Mouse (Mus musculus) gastrocnemius, postnatal 10 days (tissue): ENCODE data around the gene F2rl3. TPM values are rescaled to one million over a fixed set of nuclear protein-coding genes. Genes with fewer than 3 reads are reported as not detected.

Experiments
- DNase-seq: peaks from one replicate; pipeline ENCODE4 v3.0.0; 2021; ENCODE audit warnings: mixed read lengths
- long read RNA-seq, 2 experiments: library from polyadenylated mRNA; stranded (forward); transcript quantifications; one replicate each; pipeline ENCODE4 v2.0.0; 2021
- total RNA-seq, 2 experiments: library from RNA; stranded (reverse); gene quantifications; 2 replicates each; pipeline ENCODE4 v1.2.3; 2021

The F2rl3 gene
- 1 to 10 TPM; 1.9 to 3.2 TPM for total RNA-seq
- long read RNA-seq, experiment 1, transcript F2rl3-201 (2 exons, 1,751 nt), result major isoform, 5 of 6 reads
- long read RNA-seq, experiment 1, partial matches to known transcripts, result 0 of 6 reads
- long read RNA-seq, experiment 1, other reads (novel, unspliced or antisense), result 1 of 6 reads
- long read RNA-seq, experiment 2, partial matches to known transcripts, result 0 of 2 reads
- long read RNA-seq, experiment 2, other reads (novel, unspliced or antisense), result 0 of 2 reads

- no peak for DNase-seq
Measured at GRCm38 (mm10) chr8:72761322-72762051, at the start of gene F2rl3. Gene F2rl3, plus strand, starts transcription at chr8:72761880.

- no peak for DNase-seq
Measured at GRCm38 (mm10) chr8:72712569-72712968, 49.1 kb upstream of the F2rl3 start.

- no peak for DNase-seq
Measured at GRCm38 (mm10) chr8:72716594-72716993, 45.1 kb upstream of the F2rl3 start.

GRCm38 (mm10) chr8:72720541-72720940, 41.1 kb upstream of the F2rl3 start:
- no peak for DNase-seq

GRCm38 (mm10) chr8:72722769-72723650, 38.7 kb upstream of the F2rl3 start, which contains the start of gene Sin3b:
Gene Sin3b, plus strand, starts transcription at chr8:72723285.
- DNase-seq, result peak; percentile 98

GRCm38 (mm10) chr8:72723651-72724001, 38.1 kb upstream of the F2rl3 start:
- peak; percentile 28 for DNase-seq

- no peak for DNase-seq
Measured at GRCm38 (mm10) chr8:72728636-72729035, 33.0 kb upstream of the F2rl3 start.

GRCm38 (mm10) chr8:72735001-72735400, 26.7 kb upstream of the F2rl3 start:
- DNase-seq, result no peak

- no peak for DNase-seq
Measured at GRCm38 (mm10) chr8:72736868-72737267, 24.8 kb upstream of the F2rl3 start.

- DNase-seq, result peak; percentile 33
Measured at GRCm38 (mm10) chr8:72746061-72746460, 15.6 kb upstream of the F2rl3 start.

- no peak for DNase-seq
Measured at GRCm38 (mm10) chr8:72749846-72750245, 11.8 kb upstream of the F2rl3 start.

- DNase-seq, result no peak
Measured at GRCm38 (mm10) chr8:72750266-72750665, 11.4 kb upstream of the F2rl3 start.

GRCm38 (mm10) chr8:72751126-72751525, 10.6 kb upstream of the F2rl3 start:
- no peak for DNase-seq

GRCm38 (mm10) chr8:72752289-72752688, 9.4 kb upstream of the F2rl3 start:
- peak; percentile 1 for DNase-seq

- DNase-seq, result peak; percentile 1
Measured at GRCm38 (mm10) chr8:72753165-72753564, 8.5 kb upstream of the F2rl3 start.

GRCm38 (mm10) chr8:72753781-72754180, 7.9 kb upstream of the F2rl3 start:
- DNase-seq, result peak; percentile 1

GRCm38 (mm10) chr8:72756031-72756430, 5.6 kb upstream of the F2rl3 start:
- peak; percentile 1 for DNase-seq

- no peak for DNase-seq
Measured at GRCm38 (mm10) chr8:72756771-72757390, 4.8 kb upstream of the F2rl3 start.

- no peak for DNase-seq
Measured at GRCm38 (mm10) chr8:72757426-72758195, 4.1 kb upstream of the F2rl3 start.

- no peak for DNase-seq
Measured at GRCm38 (mm10) chr8:72758310-72758709, 3.4 kb upstream of the F2rl3 start.

- DNase-seq, result no peak
Measured at GRCm38 (mm10) chr8:72760216-72760615, 1.5 kb upstream of the F2rl3 start.

- no peak for DNase-seq
Measured at GRCm38 (mm10) chr8:72762306-72762705, 626 bp downstream of the F2rl3 start.
